Mouse (Mus musculus) lung, embryonic 15.5 days (tissue): Measurements from ENCODE around the gene Rcn1. TPM values are rescaled to one million over a fixed set of nuclear protein-coding genes. Genes with fewer than 3 reads are reported as not detected.

Source experiments
- ATAC-seq: fragments of 200-750 bp; cut with Nextera tagmentation; 2 replicates; pipeline ENCODE4 v1.8.0; 2017; ENCODE audit warnings: moderate number of reproducible peaks, borderline replicate concordance; ENCODE audit not compliant: low FRiP score, low TSS enrichment; ENCODE audit errors: extremely low read depth
- H3K27ac ChIP-seq: fragments of 300-500 bp; sonication (generic); 2 replicates; pipeline ENCODE4 v1.5.1; 2015; ENCODE audit warnings: moderate library complexity, mild to moderate bottlenecking, inconsistent platforms
- H3K27me3 ChIP-seq: fragments of 300-500 bp; sonication (generic); 2 replicates; pipeline ENCODE4 v1.6.1; 2015; ENCODE audit warnings: inconsistent platforms
- H3K36me3 ChIP-seq: fragments of 300-500 bp; sonication (generic); 2 replicates; pipeline ENCODE4 v1.6.1; 2015; ENCODE audit warnings: inconsistent platforms
- H3K4me1 ChIP-seq: fragments of 300-500 bp; sonication (generic); 2 replicates; pipeline ENCODE4 v1.6.1; 2015; ENCODE audit warnings: inconsistent platforms
- H3K4me2 ChIP-seq: fragments of 300-500 bp; sonication (generic); 2 replicates; pipeline ENCODE4 v1.6.1; 2015; ENCODE audit warnings: inconsistent platforms, mild to moderate bottlenecking, moderate library complexity
- H3K4me3 ChIP-seq: fragments of 300-500 bp; sonication (generic); 2 replicates; pipeline ENCODE4 v1.5.1; 2015; ENCODE audit warnings: mild to moderate bottlenecking, inconsistent platforms
- H3K9ac ChIP-seq: fragments of 300-500 bp; sonication (generic); 2 replicates; pipeline ENCODE4 v1.6.1; 2015; ENCODE audit warnings: inconsistent platforms
- H3K9me3 ChIP-seq: fragments of 300-500 bp; sonication (generic); 2 replicates; pipeline ENCODE4 v1.6.1; 2016; ENCODE audit warnings: inconsistent platforms
- WGBS: fragments of 180-500 bp; shearing (Covaris S2); methylation state at CpG from one replicate; pipeline ENCODE4 v1.1.7; 2015; 5-methylcytosine and 5-hydroxymethylcytosine counted together
- polyA plus RNA-seq: library from polyadenylated mRNA; unstranded; fragments of >200 nt; fragmentation: Nextera tagmentation; extraction: Ambion mirVana; gene quantifications from 2 replicates; pipeline ENCODE4 v1.2.1, GENCODE M21; 2015

Rcn1 gene
- 145 and 156 TPM in 2 replicates for polyA plus RNA-seq

GRCm38 (mm10) chr2:105399085-105399891 is at the start of gene Rcn1:
TSS of gene Rcn1 (minus strand) at chr2:105399319.
- under 1% methylated on average over 55 of the region's 57 CpGs for WGBS
- Histone ChIP-seq H3K4me2 (peak within 1 kb of the TSS; percentile 66), H3K36me3 (peaks cover 3% of the 10 kb centered on the region; the same call in 1 of the 2 replicates), H3K4me3 (peak within 1 kb of the TSS; percentile 77), H3K9ac (peak within 1 kb of the TSS; percentile 89), H3K27ac (peak within 1 kb of the TSS; percentile 97), H3K9me3 (no peaks in the 10 kb centered on the region), H3K4me1 (peaks cover 26% of the 10 kb centered on the region), H3K27me3 (no peaks in the 10 kb centered on the region)
- ATAC-seq, result peak; percentile 97

GRCm38 (mm10) chr2:105444072-105444471 is 45.0 kb upstream of the Rcn1 start:
- Histone ChIP-seq H3K27ac (no peak overlapping the region), H3K36me3 (no peaks in the 10 kb centered on the region), H3K4me1 (no peaks in the 10 kb centered on the region), H3K4me2 (no peak overlapping the region), H3K4me3 (no peak overlapping the region), H3K9me3 (no peaks in the 10 kb centered on the region), H3K27me3 (no peaks in the 10 kb centered on the region), H3K9ac (no peak overlapping the region)
- 24% methylated on average over 3 of the region's 3 CpGs for WGBS
- no peak for ATAC-seq

- no peaks in the 10 kb centered on the region for H3K9me3 ChIP-seq
- no peak overlapping the region for H3K4me3 ChIP-seq
- no peak overlapping the region; the same call in 1 of the 2 replicates for H3K4me2 ChIP-seq
- peak; percentile 62; the same call in 1 of the 2 replicates for ATAC-seq
- no peak overlapping the region for H3K9ac ChIP-seq
- 0 out of 2 replicates have a peak, but pooled peaks cover 3% of the 10 kb centered on the region for H3K27me3 ChIP-seq
- H3K4me1 ChIP-seq, result no peaks in the 10 kb centered on the region
- H3K27ac ChIP-seq, result no peak overlapping the region
- WGBS, result 36% methylated on average over 4 of the region's 4 CpGs
- no peaks in the 10 kb centered on the region for H3K36me3 ChIP-seq
Observed at GRCm38 (mm10) chr2:105439022-105439421, 39.9 kb upstream of the Rcn1 start.

GRCm38 (mm10) chr2:105438525-105438924 is 39.4 kb upstream of the Rcn1 start:
- Histone ChIP-seq H3K9me3 (no peaks in the 10 kb centered on the region), H3K4me3 (no peak overlapping the region), H3K27ac (no peak overlapping the region), H3K27me3 (0 out of 2 replicates have a peak, but pooled peaks cover 3% of the 10 kb centered on the region), H3K4me2 (no peak overlapping the region; the same call in 1 of the 2 replicates), H3K4me1 (no peaks in the 10 kb centered on the region), H3K9ac (no peak overlapping the region), H3K36me3 (no peaks in the 10 kb centered on the region)
- no peak for ATAC-seq
- whole genome bisulfite sequencing, result 58% methylated on average over 2 of the region's 2 CpGs

- Histone ChIP-seq H3K36me3 (no peaks in the 10 kb centered on the region), H3K9ac (no peak overlapping the region), H3K27ac (no peak overlapping the region), H3K4me1 (peaks cover 7% of the 10 kb centered on the region; the same call in 1 of the 2 replicates), H3K27me3 (peaks cover 4% of the 10 kb centered on the region; the same call in 1 of the 2 replicates), H3K9me3 (no peaks in the 10 kb centered on the region), H3K4me2 (peak overlapping the region; percentile 30), H3K4me3 (no peak overlapping the region)
- 13% methylated on average over 10 of the region's 10 CpGs for WGBS
- no peak for ATAC-seq
Observed at GRCm38 (mm10) chr2:105432927-105433326, 33.8 kb upstream of the Rcn1 start.

GRCm38 (mm10) chr2:105430373-105430772 is 31.3 kb upstream of the Rcn1 start:
- no peaks in the 10 kb centered on the region for H3K9me3 ChIP-seq

GRCm38 (mm10) chr2:105429899-105430298 is 30.8 kb upstream of the Rcn1 start:
- Histone ChIP-seq H3K4me3 (no peak overlapping the region), H3K9me3 (no peaks in the 10 kb centered on the region), H3K27ac (no peak overlapping the region), H3K27me3 (peaks cover 10% of the 10 kb centered on the region), H3K4me2 (no peak overlapping the region), H3K36me3 (no peaks in the 10 kb centered on the region), H3K9ac (no peak overlapping the region), H3K4me1 (peaks cover 7% of the 10 kb centered on the region; the same call in 1 of the 2 replicates)
- no peak for ATAC-seq
- 58% methylated on average over 6 of the region's 6 CpGs for WGBS

More at GRCm38 (mm10) chr2:105430373-105430772, 31.3 kb upstream of the Rcn1 start:
- Histone ChIP-seq H3K9ac (no peak overlapping the region), H3K27me3 (peaks cover 10% of the 10 kb centered on the region), H3K36me3 (no peaks in the 10 kb centered on the region), H3K27ac (no peak overlapping the region), H3K4me3 (no peak overlapping the region), H3K4me2 (no peak overlapping the region), H3K4me1 (peaks cover 7% of the 10 kb centered on the region; the same call in 1 of the 2 replicates)
- ATAC-seq, result no peak
- WGBS, result 64% methylated on average over 5 of the region's 5 CpGs

- Histone ChIP-seq H3K36me3 (no peaks in the 10 kb centered on the region), H3K4me1 (peaks cover 7% of the 10 kb centered on the region; the same call in 1 of the 2 replicates), H3K27me3 (peaks cover 10% of the 10 kb centered on the region), H3K27ac (no peak overlapping the region), H3K9ac (no peak overlapping the region), H3K4me2 (no peak overlapping the region), H3K9me3 (no peaks in the 10 kb centered on the region), H3K4me3 (no peak overlapping the region)
- 24% methylated on average over 6 of the region's 6 CpGs for WGBS
- ATAC-seq, result no peak
Observed at GRCm38 (mm10) chr2:105428467-105428866, 29.3 kb upstream of the Rcn1 start.

- no peak overlapping the region for H3K4me2 ChIP-seq
- H3K9me3 ChIP-seq, result no peaks in the 10 kb centered on the region
- peaks cover 3% of the 10 kb centered on the region; the same call in 1 of the 2 replicates for H3K4me1 ChIP-seq
- H3K4me3 ChIP-seq, result no peak overlapping the region
- WGBS, result 3% methylated on average over 12 of the region's 12 CpGs
- peaks cover 10% of the 10 kb centered on the region for H3K27me3 ChIP-seq
- no peak overlapping the region for H3K9ac ChIP-seq
- no peaks in the 10 kb centered on the region for H3K36me3 ChIP-seq
- H3K27ac ChIP-seq, result no peak overlapping the region
- no peak; the same call in 1 of the 2 replicates for ATAC-seq
Observed at GRCm38 (mm10) chr2:105428029-105428428, 28.9 kb upstream of the Rcn1 start.

- Histone ChIP-seq H3K4me3 (no peak overlapping the region), H3K27me3 (peaks cover 10% of the 10 kb centered on the region), H3K27ac (no peak overlapping the region), H3K36me3 (no peaks in the 10 kb centered on the region), H3K4me1 (no peaks in the 10 kb centered on the region), H3K4me2 (no peak overlapping the region), H3K9ac (no peak overlapping the region), H3K9me3 (no peaks in the 10 kb centered on the region)
- no peak for ATAC-seq
- WGBS, result 60% methylated on average over 8 of the region's 8 CpGs
Observed at GRCm38 (mm10) chr2:105427447-105427846, 28.3 kb upstream of the Rcn1 start.

- no peaks in the 10 kb centered on the region for H3K4me1 ChIP-seq
- no peak overlapping the region for H3K27ac ChIP-seq
- H3K4me3 ChIP-seq, result no peak overlapping the region
- no peaks in the 10 kb centered on the region for H3K27me3 ChIP-seq
- H3K36me3 ChIP-seq, result no peaks in the 10 kb centered on the region
- H3K9me3 ChIP-seq, result no peaks in the 10 kb centered on the region
- 75% methylated on average over 12 of the region's 12 CpGs for WGBS
- no peak overlapping the region for H3K4me2 ChIP-seq
- ATAC-seq, result no peak
- no peak overlapping the region for H3K9ac ChIP-seq
Observed at GRCm38 (mm10) chr2:105418629-105419227, 19.6 kb upstream of the Rcn1 start.

- no peaks in the 10 kb centered on the region for H3K27me3 ChIP-seq
- ATAC-seq, result no peak
Observed at GRCm38 (mm10) chr2:105417663-105418062, 18.5 kb upstream of the Rcn1 start.

More at GRCm38 (mm10) chr2:105417663-105418062, 18.5 kb upstream of the Rcn1 start:
- Histone ChIP-seq H3K4me1 (no peaks in the 10 kb centered on the region), H3K9ac (no peak overlapping the region), H3K27ac (no peak overlapping the region), H3K9me3 (no peaks in the 10 kb centered on the region), H3K4me3 (no peak overlapping the region), H3K4me2 (no peak overlapping the region), H3K36me3 (no peaks in the 10 kb centered on the region)
- 66% methylated on average over 5 of the region's 5 CpGs for WGBS
